Mouse (Mus musculus) lung, embryonic 15.5 days (tissue): Measurements from ENCODE around the gene AI467606. TPM values are rescaled to one million over a fixed set of nuclear protein-coding genes. Genes with fewer than 3 reads are reported as not detected.

Experiments
- ATAC-seq: fragments of 200-750 bp; cut with Nextera tagmentation; 2 replicates; pipeline ENCODE4 v1.8.0; 2017; ENCODE audit warnings: moderate number of reproducible peaks, borderline replicate concordance; ENCODE audit not compliant: low FRiP score, low TSS enrichment; ENCODE audit errors: extremely low read depth
- H3K27ac ChIP-seq: fragments of 300-500 bp; sonication (generic); 2 replicates; pipeline ENCODE4 v1.5.1; 2015; ENCODE audit warnings: moderate library complexity, mild to moderate bottlenecking, inconsistent platforms
- H3K27me3 ChIP-seq: fragments of 300-500 bp; sonication (generic); 2 replicates; pipeline ENCODE4 v1.6.1; 2015; ENCODE audit warnings: inconsistent platforms
- H3K36me3 ChIP-seq: fragments of 300-500 bp; sonication (generic); 2 replicates; pipeline ENCODE4 v1.6.1; 2015; ENCODE audit warnings: inconsistent platforms
- H3K4me1 ChIP-seq: fragments of 300-500 bp; sonication (generic); 2 replicates; pipeline ENCODE4 v1.6.1; 2015; ENCODE audit warnings: inconsistent platforms
- H3K4me2 ChIP-seq: fragments of 300-500 bp; sonication (generic); 2 replicates; pipeline ENCODE4 v1.6.1; 2015; ENCODE audit warnings: inconsistent platforms, mild to moderate bottlenecking, moderate library complexity
- H3K4me3 ChIP-seq: fragments of 300-500 bp; sonication (generic); 2 replicates; pipeline ENCODE4 v1.5.1; 2015; ENCODE audit warnings: mild to moderate bottlenecking, inconsistent platforms
- H3K9ac ChIP-seq: fragments of 300-500 bp; sonication (generic); 2 replicates; pipeline ENCODE4 v1.6.1; 2015; ENCODE audit warnings: inconsistent platforms
- H3K9me3 ChIP-seq: fragments of 300-500 bp; sonication (generic); 2 replicates; pipeline ENCODE4 v1.6.1; 2016; ENCODE audit warnings: inconsistent platforms
- WGBS: fragments of 180-500 bp; shearing (Covaris S2); methylation state at CpG from one replicate; pipeline ENCODE4 v1.1.7; 2015; 5-methylcytosine and 5-hydroxymethylcytosine counted together
- polyA plus RNA-seq: library from polyadenylated mRNA; unstranded; fragments of >200 nt; fragmentation: Nextera tagmentation; extraction: Ambion mirVana; gene quantifications from 2 replicates; pipeline ENCODE4 v1.2.1, GENCODE M21; 2015

AI467606 gene
- 7.7 and 10.1 TPM in 2 replicates for polyA plus RNA-seq

DNA sequence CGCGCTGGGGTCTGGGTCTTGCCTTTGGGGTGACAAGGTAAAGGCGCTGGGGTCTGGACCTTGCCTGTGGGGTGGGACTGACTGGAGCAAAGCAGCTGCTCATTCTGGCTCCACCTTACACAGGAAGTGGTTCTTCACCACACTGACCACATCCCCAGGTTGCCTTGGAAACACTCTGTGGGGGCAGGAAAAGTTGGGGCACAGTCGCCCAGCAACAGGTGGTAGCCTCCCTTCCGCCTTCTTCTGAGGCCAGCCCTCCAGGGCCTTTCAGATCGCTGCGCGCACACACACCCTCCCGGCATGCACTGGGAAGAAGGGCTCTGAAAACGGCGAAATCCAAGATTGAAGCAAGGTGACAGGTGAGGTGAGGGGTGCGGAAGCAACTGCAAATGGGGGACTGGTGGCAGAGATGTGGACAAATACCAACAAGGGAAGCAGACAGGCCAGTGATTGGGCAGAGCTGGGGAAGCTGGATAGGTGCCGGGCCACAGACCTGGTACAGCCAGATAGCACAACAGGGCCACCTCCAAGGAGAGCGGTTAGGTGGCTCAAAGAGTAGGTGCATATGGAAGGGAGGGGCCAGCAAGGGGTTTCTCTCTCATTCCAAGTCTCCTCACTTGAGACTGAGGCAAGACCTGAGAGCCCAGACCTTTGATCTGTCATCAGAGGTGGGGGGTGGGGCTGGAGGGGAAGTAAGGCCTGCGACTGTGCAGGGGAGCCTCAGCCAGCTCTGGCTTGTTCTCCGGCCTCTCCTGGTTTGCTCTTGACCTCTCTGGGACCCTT, at the start of gene AI467606:
AI467606 (plus strand) TSS at position 246 of the 783 bp plus-strand sequence.
- Histone ChIP-seq H3K9me3 (no peaks in the 10 kb centered on the region), H3K27ac (peak within 1 kb of the TSS; percentile 71), H3K36me3 (no peaks in the 10 kb centered on the region), H3K4me1 (0 out of 2 replicates have a peak, but pooled peaks cover 12% of the 10 kb centered on the region), H3K27me3 (no peaks in the 10 kb centered on the region), H3K4me2 (peak within 1 kb of the TSS; percentile 48), H3K9ac (0 out of 2 replicates have a peak within 1 kb of the TSS, but pooled peaks have one; percentile 14), H3K4me3 (peak within 1 kb of the TSS; percentile 34)
- peak; percentile 81 for ATAC-seq
- WGBS = 55% methylated on average over 16 of the region's 16 CpGs

DNA sequence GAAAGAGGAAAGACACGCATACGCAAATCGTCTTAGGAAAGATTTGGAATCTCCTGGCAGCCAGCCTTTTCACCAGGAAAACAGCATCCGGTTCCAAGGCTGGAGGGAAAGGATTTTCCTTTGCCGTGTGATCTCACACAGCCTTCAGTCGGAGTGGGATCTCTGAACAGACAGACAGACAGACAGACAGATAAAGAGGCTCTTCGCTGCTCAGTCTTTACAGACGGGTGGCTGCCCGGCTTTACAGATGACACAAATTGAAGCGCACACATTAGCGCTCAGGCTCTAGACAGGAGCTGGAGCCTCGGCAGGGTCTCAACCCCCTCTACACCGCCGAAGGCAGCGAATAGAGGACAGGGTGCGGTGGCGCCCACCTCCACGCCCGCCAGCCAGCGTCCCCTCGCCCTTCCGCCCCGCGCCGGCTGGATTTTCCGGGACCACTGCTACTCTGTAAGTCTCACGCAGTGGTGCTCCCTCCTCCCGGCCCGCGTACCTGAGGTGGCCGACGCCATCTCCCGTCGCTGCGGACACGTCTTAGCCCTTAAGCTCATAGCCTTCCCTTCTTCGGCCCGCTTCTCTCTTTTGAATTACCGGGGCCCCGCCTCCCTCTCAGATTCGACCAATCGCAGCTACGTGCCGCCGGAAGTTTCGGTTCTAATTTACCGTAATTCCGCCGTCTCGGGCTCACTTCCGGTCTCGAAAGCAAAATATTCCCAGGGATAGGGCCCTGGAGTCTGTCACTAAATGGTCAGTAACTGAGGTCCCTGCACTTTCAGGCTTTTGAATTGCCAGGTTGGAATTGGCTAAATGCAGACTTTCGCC, 49.1 kb upstream of the AI467606 start, which contains the start of gene Kif22:
Kif22 (minus strand) TSS at position 621 of the 822 bp plus-strand sequence.
- under 1% methylated on average over 53 of the region's 53 CpGs for WGBS
- ATAC-seq = peak; percentile 88; the same call in 1 of the 2 replicates
- peak within 1 kb of the TSS; percentile 72 for H3K4me2 ChIP-seq

GRCm38 (mm10) chr7:127055026-127055585, 36.1 kb upstream of the AI467606 start:
- Histone ChIP-seq H3K4me2 (no peak overlapping the region), H3K4me1 (no peaks in the 10 kb centered on the region), H3K36me3 (no peaks in the 10 kb centered on the region), H3K9me3 (no peaks in the 10 kb centered on the region), H3K4me3 (no peak overlapping the region), H3K27ac (no peak overlapping the region), H3K9ac (no peak overlapping the region), H3K27me3 (no peaks in the 10 kb centered on the region)
- ATAC-seq = no peak
- 53% methylated on average over 5 of the region's 5 CpGs for WGBS

More for the DNA sequence above, 49.1 kb upstream of the AI467606 start, which contains the start of gene Kif22:
- Histone ChIP-seq H3K27me3 (no peaks in the 10 kb centered on the region), H3K36me3 (peaks cover 18% of the 10 kb centered on the region; the same call in 1 of the 2 replicates), H3K4me1 (peaks cover 13% of the 10 kb centered on the region), H3K9ac (peak within 1 kb of the TSS; percentile 78), H3K27ac (peak within 1 kb of the TSS; percentile 75), H3K4me3 (peak within 1 kb of the TSS; percentile 68), H3K9me3 (no peaks in the 10 kb centered on the region)

DNA sequence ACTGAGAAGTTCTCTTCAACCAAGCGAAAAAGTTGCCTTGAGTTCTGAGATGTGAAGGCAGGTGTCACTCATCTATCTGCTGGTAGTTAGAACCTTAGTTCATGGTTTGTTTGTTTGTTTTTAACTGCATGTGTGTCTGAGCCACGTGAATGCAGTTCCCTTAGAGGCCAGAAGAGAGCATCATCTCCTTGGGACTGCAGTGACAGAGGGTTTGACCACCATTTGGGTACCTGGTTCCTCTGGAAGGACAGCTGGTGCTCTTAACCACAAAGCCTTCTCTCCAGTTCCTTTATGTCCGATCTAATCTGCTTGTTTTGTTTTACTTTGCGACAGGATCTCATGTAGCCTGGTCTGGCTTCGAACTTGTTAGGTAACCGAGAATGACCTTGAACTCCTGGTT, 25.6 kb upstream of the AI467606 start:
- ATAC-seq = no peak
- Histone ChIP-seq H3K27ac (no peak overlapping the region), H3K36me3 (no peaks in the 10 kb centered on the region), H3K4me1 (peaks cover 6% of the 10 kb centered on the region; the same call in 1 of the 2 replicates), H3K4me2 (no peak overlapping the region), H3K9me3 (no peaks in the 10 kb centered on the region), H3K9ac (no peak overlapping the region), H3K27me3 (no peaks in the 10 kb centered on the region), H3K4me3 (no peak overlapping the region)
- WGBS = 82% methylated on average over 6 of the region's 6 CpGs

- no peak overlapping the region for H3K9ac ChIP-seq
- 68% methylated on average over 4 of the region's 4 CpGs for WGBS
- ATAC-seq = no peak
- no peak overlapping the region for H3K4me3 ChIP-seq
- peaks cover 6% of the 10 kb centered on the region; the same call in 1 of the 2 replicates for H3K4me1 ChIP-seq
- no peaks in the 10 kb centered on the region for H3K9me3 ChIP-seq
- no peak overlapping the region for H3K27ac ChIP-seq
- H3K27me3 ChIP-seq = no peaks in the 10 kb centered on the region
- no peaks in the 10 kb centered on the region for H3K36me3 ChIP-seq
- H3K4me2 ChIP-seq = no peak overlapping the region
Measured at GRCm38 (mm10) chr7:127066317-127066716, 24.8 kb upstream of the AI467606 start.

- no peaks in the 10 kb centered on the region for H3K9me3 ChIP-seq
- H3K27me3 ChIP-seq = no peaks in the 10 kb centered on the region
- ATAC-seq = no peak
- H3K4me3 ChIP-seq = no peak overlapping the region
- H3K4me2 ChIP-seq = no peak overlapping the region
- no peaks in the 10 kb centered on the region for H3K36me3 ChIP-seq
- no peak overlapping the region for H3K27ac ChIP-seq
- 0 out of 2 replicates have a peak, but pooled peaks cover 6% of the 10 kb centered on the region for H3K4me1 ChIP-seq
- H3K9ac ChIP-seq = no peak overlapping the region
- WGBS = 65% methylated on average over 4 of the region's 4 CpGs
Measured at GRCm38 (mm10) chr7:127070871-127071413, 20.2 kb upstream of the AI467606 start.

DNA sequence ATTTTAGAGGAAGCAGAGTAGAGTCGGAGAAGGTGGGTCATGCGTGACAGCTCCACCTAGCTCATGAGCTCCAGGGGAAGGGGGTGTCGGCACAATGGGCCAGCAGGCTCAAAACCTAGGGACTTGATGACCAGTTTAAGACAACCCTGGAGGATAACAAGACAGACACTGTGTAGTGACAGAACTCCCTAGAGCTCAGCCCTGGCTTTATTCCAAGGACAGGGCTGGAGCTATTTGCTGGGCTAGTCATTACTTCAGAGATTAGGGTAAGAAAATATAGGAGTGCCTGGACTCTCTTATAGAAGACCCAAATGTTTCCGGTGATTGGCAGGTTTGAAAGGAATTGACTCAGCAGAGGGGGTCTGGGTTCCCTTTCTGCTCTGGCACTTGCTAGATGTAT, 17.9 kb upstream of the AI467606 start:
- no peak overlapping the region for H3K9ac ChIP-seq
- no peak overlapping the region for H3K4me3 ChIP-seq
- H3K4me2 ChIP-seq = no peak overlapping the region
- H3K36me3 ChIP-seq = no peaks in the 10 kb centered on the region
- 84% methylated on average over 4 of the region's 4 CpGs for WGBS
- H3K4me1 ChIP-seq = 0 out of 2 replicates have a peak, but pooled peaks cover 7% of the 10 kb centered on the region
- H3K9me3 ChIP-seq = no peaks in the 10 kb centered on the region
- no peak for ATAC-seq
- H3K27me3 ChIP-seq = no peaks in the 10 kb centered on the region
- H3K27ac ChIP-seq = no peak overlapping the region

GRCm38 (mm10) chr7:127076188-127076587, 15.0 kb upstream of the AI467606 start:
- Histone ChIP-seq H3K4me2 (no peak overlapping the region), H3K9ac (no peak overlapping the region), H3K4me1 (0 out of 2 replicates have a peak, but pooled peaks cover 7% of the 10 kb centered on the region), H3K27me3 (no peaks in the 10 kb centered on the region), H3K36me3 (no peaks in the 10 kb centered on the region), H3K9me3 (no peaks in the 10 kb centered on the region), H3K4me3 (no peak overlapping the region), H3K27ac (no peak overlapping the region)
- 78% methylated on average over 5 of the region's 5 CpGs for WGBS
- no peak for ATAC-seq

DNA sequence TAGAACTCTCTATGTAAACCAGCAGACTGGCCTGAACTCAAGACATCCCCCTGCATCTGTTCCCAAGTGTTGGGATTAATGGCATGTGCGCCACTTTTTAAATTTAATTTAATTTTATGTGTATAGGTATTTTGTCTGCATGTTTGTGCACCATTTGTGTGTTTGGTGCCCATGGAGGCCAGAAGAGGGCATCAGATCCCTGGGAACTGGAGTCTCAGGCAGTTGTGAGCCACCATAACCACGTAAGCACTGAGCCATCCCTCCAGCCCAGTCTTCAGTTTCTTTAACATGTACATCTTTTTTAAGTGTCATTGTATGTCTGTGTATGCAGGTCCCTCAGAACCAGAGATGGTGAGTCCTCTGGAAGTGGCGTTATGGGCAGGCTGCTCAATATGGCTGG, 13.5 kb upstream of the AI467606 start:
- 85% methylated on average over 3 of the region's 3 CpGs for WGBS
- Histone ChIP-seq H3K9me3 (no peaks in the 10 kb centered on the region), H3K4me2 (no peak overlapping the region)

DNA sequence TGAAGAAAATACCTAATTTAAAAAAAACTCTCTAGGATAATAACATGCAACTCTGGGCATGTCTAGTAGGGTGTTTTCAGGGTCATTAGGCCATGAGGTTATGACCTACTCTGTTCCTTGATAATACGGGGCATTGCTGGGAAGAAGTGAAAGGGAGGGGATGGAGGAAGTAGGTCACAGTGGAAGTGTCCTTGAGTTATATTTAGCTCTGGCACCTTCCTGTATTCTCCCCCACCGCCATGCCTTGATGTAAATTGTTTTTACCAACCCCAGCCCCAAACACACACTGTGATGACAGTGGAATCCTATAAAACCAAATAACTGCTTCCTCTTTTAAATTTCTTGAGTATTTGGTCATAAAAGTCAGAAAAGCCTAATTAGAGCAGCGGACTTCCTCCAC, 11.1 kb upstream of the AI467606 start:
- Histone ChIP-seq H3K36me3 (no peaks in the 10 kb centered on the region), H3K4me2 (no peak overlapping the region), H3K9ac (no peak overlapping the region), H3K4me3 (no peak overlapping the region), H3K4me1 (0 out of 2 replicates have a peak, but pooled peaks cover 3% of the 10 kb centered on the region), H3K27ac (no peak overlapping the region), H3K27me3 (no peaks in the 10 kb centered on the region), H3K9me3 (no peaks in the 10 kb centered on the region)
- ATAC-seq = no peak
- 55% methylated on average over 3 of the region's 3 CpGs for WGBS

More for the DNA sequence above, 13.5 kb upstream of the AI467606 start:
- Histone ChIP-seq H3K4me3 (no peak overlapping the region), H3K27me3 (no peaks in the 10 kb centered on the region), H3K27ac (no peak overlapping the region), H3K4me1 (0 out of 2 replicates have a peak, but pooled peaks cover 3% of the 10 kb centered on the region), H3K36me3 (no peaks in the 10 kb centered on the region), H3K9ac (no peak overlapping the region)
- no peak for ATAC-seq

DNA sequence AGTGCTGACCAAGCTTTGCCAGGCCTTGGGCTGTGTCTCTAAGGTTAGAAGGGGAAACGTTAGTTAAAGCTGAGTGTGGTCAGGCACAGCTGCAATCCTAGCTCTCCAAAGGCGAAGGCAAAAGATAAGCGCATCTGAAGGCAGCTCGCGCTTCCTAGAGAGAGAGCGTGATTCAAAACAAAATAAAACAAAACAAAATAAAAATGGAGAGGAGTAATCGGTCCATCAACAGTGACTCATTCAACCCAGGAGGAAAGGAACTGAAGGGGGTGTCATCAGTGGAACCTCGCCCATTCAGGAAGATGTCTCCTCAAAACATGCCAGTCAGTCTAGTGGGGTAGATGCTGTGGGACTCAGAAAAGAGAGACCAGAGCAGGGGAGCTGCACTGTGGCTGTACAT, 8.9 kb upstream of the AI467606 start:
- Histone ChIP-seq H3K27me3 (no peaks in the 10 kb centered on the region), H3K9ac (no peak overlapping the region), H3K4me2 (no peak overlapping the region), H3K27ac (no peak overlapping the region), H3K9me3 (no peaks in the 10 kb centered on the region), H3K36me3 (no peaks in the 10 kb centered on the region), H3K4me3 (no peak overlapping the region), H3K4me1 (no peaks in the 10 kb centered on the region)
- ATAC-seq = no peak
- WGBS = 68% methylated on average over 8 of the region's 8 CpGs
